Mouse (Mus musculus) liver, postnatal 0 days (tissue): ENCODE measurements around the gene Tbc1d1.

Source experiments
- CTCF ChIP-seq: sonication (generic); IDR thresholded peaks from 2 replicates; pipeline ENCODE4 v1.5.1; 2016; ENCODE audit warnings: antibody characterized with exemption, low read depth
- EP300 ChIP-seq: IDR thresholded peaks from 2 replicates; pipeline ENCODE4 v1.6.1; 2016; ENCODE audit warnings: antibody characterized with exemption, low read depth, mild to moderate bottlenecking

DNA sequence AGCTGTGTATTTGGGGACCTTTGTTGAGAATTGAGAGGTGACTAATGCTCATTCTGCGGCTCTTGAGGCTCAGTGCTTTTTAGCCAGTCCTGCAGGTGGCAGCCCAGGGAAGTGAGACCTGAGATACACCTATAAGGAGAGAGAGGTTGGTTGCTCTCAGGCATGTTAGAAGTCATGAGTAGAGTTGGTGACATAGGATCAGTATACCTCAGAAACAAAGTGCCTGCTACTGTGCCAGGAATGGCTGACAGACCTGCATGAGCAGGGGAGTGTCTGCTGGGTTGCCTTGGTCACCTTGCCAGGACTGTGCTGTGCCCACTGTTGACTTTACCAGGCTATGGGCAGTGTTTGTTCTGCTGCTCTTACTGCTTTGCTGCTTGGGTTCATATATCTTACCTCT is 157.4 kb downstream of the Tbc1d1 start:
- peak; percentile 49 for TF ChIP-seq CTCF
- no peak for TF ChIP-seq EP300
